Mouse (Mus musculus): ENCODE measurements around the gene Antxr1. TPM values are rescaled to one million over a fixed set of nuclear protein-coding genes. Genes with fewer than 3 reads are reported as not detected.

Antxr1 gene
- 6.8 and 7.8 TPM in 2 replicates for polyA plus RNA-seq (2015; fragmentation: Nextera tagmentation; extraction: Ambion mirVana)

DNA sequence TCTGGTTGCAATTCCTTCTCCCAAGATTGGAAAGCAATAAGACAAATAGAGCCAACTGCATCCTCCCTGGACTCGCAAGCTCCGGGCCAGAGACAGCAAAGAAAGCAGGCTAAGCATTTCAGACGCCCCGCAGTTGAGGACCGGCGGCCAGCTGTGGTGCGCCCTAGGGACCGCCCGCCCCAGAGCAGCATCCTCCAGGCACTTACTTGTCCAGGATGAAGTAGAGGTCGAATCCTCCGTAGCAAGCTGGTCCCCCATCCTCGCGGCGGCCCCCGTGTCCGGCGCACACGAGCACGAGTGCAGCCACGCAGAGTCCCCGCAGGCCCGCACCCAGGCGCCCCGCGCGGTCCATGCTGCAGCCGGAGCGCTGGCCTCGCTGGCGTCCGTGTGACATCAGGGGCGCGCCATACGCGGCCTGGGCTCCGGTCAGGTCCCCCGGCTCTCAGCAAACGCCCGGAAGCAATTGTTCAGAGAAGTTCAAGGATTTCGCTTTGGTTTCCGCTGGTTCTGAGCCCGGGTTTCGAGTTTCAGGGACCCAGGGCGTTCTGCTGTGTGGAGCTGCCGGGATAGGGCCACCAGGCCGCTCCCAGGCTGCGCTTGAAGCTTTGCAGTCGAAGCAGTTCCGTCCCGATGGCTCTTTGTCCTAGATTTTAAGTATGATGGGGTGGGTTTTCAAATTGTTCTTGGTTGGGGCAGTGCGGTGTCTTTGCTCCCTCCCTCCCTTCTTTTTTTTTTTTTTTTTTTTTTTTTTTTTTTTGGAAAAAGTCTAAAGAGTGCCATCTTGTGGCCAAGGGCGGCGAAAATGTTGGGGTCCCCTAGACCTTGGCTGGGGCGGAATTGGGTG lies at the start of gene Antxr1:
TSS of gene Antxr1 (minus strand) at position 731 of the 844 bp plus-strand sequence.

DNA sequence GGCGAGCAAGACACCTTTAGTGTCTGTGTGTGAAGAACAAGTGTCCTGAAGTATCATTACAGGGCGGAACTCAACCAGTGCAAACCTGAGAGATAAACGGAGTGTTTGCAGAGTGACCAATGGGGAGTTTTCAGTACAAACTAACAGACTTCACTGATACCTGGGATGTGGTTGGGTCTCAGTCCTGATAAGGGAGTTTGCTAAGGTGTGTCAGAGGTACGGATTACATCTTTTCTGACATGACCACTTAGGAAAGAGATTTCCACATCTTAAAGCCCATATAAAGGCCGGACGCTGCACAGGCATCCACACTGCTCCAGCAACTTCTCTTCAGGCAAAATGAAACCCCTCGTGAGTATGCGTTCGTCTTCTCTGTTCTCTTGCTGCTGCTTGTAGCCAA lies 37.4 kb upstream of the Antxr1 start, which contains the start of gene Gkn2:
TSS of gene Gkn2 (plus strand) at position 301 of the 400 bp plus-strand sequence.

GRCm38 (mm10) chr6:87350829-87351228 lies 15.2 kb upstream of the Antxr1 start, which contains the start of gene Gkn1:
TSS of gene Gkn1 (minus strand) at chr6:87350942.

DNA sequence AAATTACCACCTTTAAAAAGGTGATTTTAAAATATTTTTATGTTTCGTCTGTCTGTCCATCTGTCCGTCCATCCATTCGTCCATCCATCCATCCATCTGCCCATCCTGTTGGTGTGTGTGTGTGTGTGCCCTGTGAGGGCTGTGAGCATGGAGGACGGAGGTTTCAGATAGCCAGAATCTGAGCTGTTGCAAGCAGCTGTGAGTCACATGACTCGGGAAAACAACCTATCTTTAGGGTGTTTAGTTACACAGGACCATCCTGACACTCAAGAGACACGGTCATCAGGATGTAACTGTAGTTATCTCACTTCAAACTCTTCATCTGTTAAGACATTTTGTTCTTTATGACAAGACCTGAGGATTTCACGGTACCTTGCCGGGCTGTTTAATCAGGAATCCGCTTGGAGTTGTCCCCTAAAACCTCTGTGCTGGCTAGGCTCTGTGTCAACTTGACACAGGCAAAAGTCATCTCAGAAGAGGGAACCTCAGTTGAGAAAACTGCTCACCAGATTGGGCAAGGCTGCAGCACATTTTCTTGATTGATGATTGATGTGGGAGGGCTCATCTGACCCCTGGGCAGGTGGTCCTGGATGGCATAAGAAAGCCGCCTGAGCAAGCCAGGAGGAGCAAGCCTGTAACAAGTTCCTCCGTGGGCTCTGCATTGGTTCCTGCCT lies 231.4 kb downstream of the Antxr1 start, which contains the start of gene D6Ertd527e:
TSS of gene D6Ertd527e (plus strand) at position 624 of the 674 bp plus-strand sequence.

Other genes with a start within 250 kb of the Antxr1 start
- gene D6Ertd527e, start 231.1 kb downstream of the Antxr1 start, polyA plus RNA-seq (2015; fragmentation: Nextera tagmentation; extraction: Ambion mirVana) = 0.17 and 0.18 TPM in 2 replicates
- gene Gkn1, start 15.1 kb upstream of the Antxr1 start, polyA plus RNA-seq (2015; fragmentation: Nextera tagmentation; extraction: Ambion mirVana) = not detected in 2 replicates
- not detected in 2 replicates for gene Gkn2, start 37.5 kb upstream of the Antxr1 start, polyA plus RNA-seq (2015; fragmentation: Nextera tagmentation; extraction: Ambion mirVana)
- 0.93 and 1.1 TPM in 2 replicates for gene Gkn3, start 53.1 kb upstream of the Antxr1 start, polyA plus RNA-seq (2015; fragmentation: Nextera tagmentation; extraction: Ambion mirVana)
- not detected in 2 replicates for gene Bmp10, start 93.2 kb upstream of the Antxr1 start, polyA plus RNA-seq (2015; fragmentation: Nextera tagmentation; extraction: Ambion mirVana)
- 3.5 and 3.7 TPM in 2 replicates for gene Arhgap25, start 197.4 kb upstream of the Antxr1 start, polyA plus RNA-seq (2015; fragmentation: Nextera tagmentation; extraction: Ambion mirVana)

Data from neural tube, postnatal 0 days (tissue).